20 mouse cellular contexts compared by ENCODE assay signal in genomic region chr4:130893688-130894087, GRCm38 (mm10). TPM values are rescaled to one million over a fixed set of nuclear protein-coding genes. Genes with fewer than 3 reads are reported as not detected.
DNase-seq lines count a peak whose midpoint lies in the region; ATAC-seq and TF ChIP-seq lines count a peak whose summit lies in the region.
"Had no signal": no experiment of that assay in that cellular context is flagged by ENCODE, and none has a peak within 500 bp of the region (broad histone marks: within the 10 kb centered on the region; RNA-seq: fewer than 3 reads in every experiment).

No protein-coding gene starts in this region.

- no peak overlapping the region for H3K4me3 ChIP-seq in kidney, postnatal 0 days (replicated peaks; ENCODE audit: low read depth, low read length)
- H3K4me3 ChIP-seq in thymus, adult 2 months (ENCODE audit: control insufficient read depth, insufficient read depth, low read length), result no peak overlapping the region
- H3K4me3 ChIP-seq: forebrain, embryonic 12.5 days; heart, embryonic 12.5 days; hindbrain, embryonic 15.5 days; liver, embryonic 15.5 days; midbrain, embryonic 10.5 days; neural tube, embryonic 13.5 days had no signal

- no peaks in the 10 kb centered on the region for H3K4me1 ChIP-seq in kidney, postnatal 0 days (replicated peaks; ENCODE audit: insufficient read depth, low read length)
- no peaks in the 10 kb centered on the region; the same call in 1 of the 2 replicates for H3K4me1 ChIP-seq in thymus, adult 2 months (replicated peaks; ENCODE audit: control insufficient read depth, insufficient read depth, low read length)
- H3K4me1 ChIP-seq: forebrain, embryonic 12.5 days had no signal

- TF ChIP-seq CTCF in kidney, postnatal 0 days (IDR thresholded peaks at IDR 0.05; ENCODE audit: low read depth), result peak; percentile 27; the same call in 1 of the 2 replicates
- peak; percentile 19; the same call in 1 of the 2 replicates for TF ChIP-seq CTCF in thymus, adult 2 months (IDR thresholded peaks at IDR 0.05; ENCODE audit: borderline replicate concordance, control insufficient read depth, extremely low read depth, insufficient read depth, low read length, poor library complexity)

- no peak for DNase-seq in kidney, postnatal 0 days (ENCODE audit: low spot score)
- DNase-seq in kidney, postnatal 10 days, result no peak
- no peak for DNase-seq in thymus, adult 2 months
- DNase-seq in thymus, postnatal 36 days, result no peak
- DNase-seq in ZHBTc4 (ENCODE audit: low read depth, low spot score), result peak; percentile 45
- no peak for DNase-seq in urinary bladder, postnatal 4 days (ENCODE audit: low spot score in 2 of 2)
- DNase-seq in heart, adult 9 months (ENCODE audit: low spot score in 2 of 2), result no peak
- DNase-seq: adrenal gland, postnatal 10 days; cerebellum, adult 9-10 months; gastrocnemius, postnatal 36 days; kidney, adult 8-10 months; kidney, postnatal 4 days; lung, postnatal 4 days had no signal

- H3K36me3 ChIP-seq in kidney, postnatal 0 days (ENCODE audit: insufficient read depth, low read length), result no peaks in the 10 kb centered on the region
- H3K36me3 ChIP-seq in thymus, adult 2 months (ENCODE audit: control insufficient read depth, insufficient read depth, low read length), result no peaks in the 10 kb centered on the region
- H3K36me3 ChIP-seq: forebrain, embryonic 12.5 days; heart, embryonic 12.5 days; hindbrain, embryonic 15.5 days; liver, embryonic 15.5 days; midbrain, embryonic 10.5 days; neural tube, embryonic 13.5 days had no signal

- no peaks in the 10 kb centered on the region for H3K27me3 ChIP-seq in kidney, postnatal 0 days (ENCODE audit: insufficient read depth, low read length)
- H3K27me3 ChIP-seq in thymus, adult 2 months (ENCODE audit: control insufficient read depth, insufficient read depth, low read length), result no peaks in the 10 kb centered on the region
- H3K27me3 ChIP-seq: hindbrain, embryonic 15.5 days; liver, embryonic 15.5 days had no signal

- no peak for ATAC-seq in kidney, postnatal 0 days (replicated peaks; ENCODE audit: low FRiP score, low read depth)

- no peak overlapping the region for H3K9ac ChIP-seq in kidney, postnatal 0 days (ENCODE audit: low read depth, low read length)
- H3K9ac ChIP-seq: forebrain, embryonic 12.5 days; heart, embryonic 12.5 days; hindbrain, embryonic 15.5 days; liver, embryonic 15.5 days; neural tube, embryonic 13.5 days had no signal

- no peak overlapping the region for H3K27ac ChIP-seq in kidney, postnatal 0 days
- no peak overlapping the region for H3K27ac ChIP-seq in thymus, adult 2 months (ENCODE audit: control insufficient read depth, insufficient read depth, low read length)
- H3K27ac ChIP-seq: forebrain, embryonic 12.5 days; hindbrain, embryonic 15.5 days; liver, embryonic 15.5 days; midbrain, embryonic 10.5 days; neural tube, embryonic 13.5 days had no signal

- TF ChIP-seq POLR2A in thymus, adult 2 months (IDR thresholded peaks at IDR 0.05; ENCODE audit: control insufficient read depth, extremely low read depth, insufficient read depth, low read length, poor library complexity), result no peak

- H3K9me3 ChIP-seq in kidney, postnatal 0 days (replicated peaks; ENCODE audit: low read length), result no peaks in the 10 kb centered on the region
- H3K9me3 ChIP-seq: forebrain, embryonic 12.5 days; heart, embryonic 12.5 days; hindbrain, embryonic 15.5 days; liver, embryonic 15.5 days; midbrain, embryonic 10.5 days; neural tube, embryonic 13.5 days had no signal

- no peak overlapping the region for H3K4me2 ChIP-seq in kidney, postnatal 0 days (ENCODE audit: low read length)
- H3K4me2 ChIP-seq: forebrain, embryonic 12.5 days; heart, embryonic 12.5 days; hindbrain, embryonic 15.5 days; liver, embryonic 15.5 days; neural tube, embryonic 13.5 days had no signal

- 58% methylated on average over 5 of the region's 5 CpGs for WGBS in kidney, postnatal 0 days
- 69% methylated on average over 5 of the region's 5 CpGs for WGBS in thymus, adult 2 months

RNA-seq across cellular contexts. Expression of gene Laptm5, which starts 19.2 kb away (rescaled TPM):
- 24.2 and 26.8 TPM in 2 replicates for polyA plus RNA-seq in kidney, postnatal 0 days (2015; fragmentation: Nextera tagmentation; extraction: Ambion mirVana)
- polyA plus RNA-seq in thymus, adult 2 months (2012; rRNA removed), result 1,867 and 1,969 TPM in 2 replicates

RNA-seq across cellular contexts. Expression of gene Matn1, which starts 50.5 kb away (rescaled TPM):
- polyA plus RNA-seq in kidney, postnatal 0 days (2015; fragmentation: Nextera tagmentation; extraction: Ambion mirVana), result 0.24 and 0.29 TPM in 2 replicates
- 2.1 and 2.2 TPM in 2 replicates for polyA plus RNA-seq in thymus, adult 2 months (2012; rRNA removed)
- polyA plus RNA-seq: midbrain, embryonic 10.5 days; urinary bladder, adult 2 months had no signal

Comparison
In these comparisons a context has a peak if more than half of its experiments do, and no peak if none do; other contexts are left out.
1. RNA of gene Laptm5, which starts 19.2 kb away (polyA plus RNA-seq): 1,867 to 1,969 TPM in thymus, adult 2 months; 24.2 to 26.8 TPM in kidney, postnatal 0 days; every median in the first group is over 10 times any median in the second.